10 mouse cellular contexts compared by ENCODE assay signal in genomic region chrX:53046911-53047310, GRCm38 (mm10).
"Had no signal": no experiment of that assay in that cellular context is flagged by ENCODE, and none has a peak within 500 bp of the region (broad histone marks: within the 10 kb centered on the region; RNA-seq: fewer than 3 reads in every experiment).

No protein-coding gene starts in this region.

- H3K27me3 ChIP-seq: limb, embryonic 12.5 days; liver, embryonic 15.5 days; midbrain, embryonic 13.5 days had no signal

- H3K4me2 ChIP-seq: limb, embryonic 12.5 days; liver, embryonic 15.5 days; midbrain, embryonic 13.5 days had no signal

- ATAC-seq: intestine, postnatal 0 days; midbrain, embryonic 13.5 days had no signal

- H3K9ac ChIP-seq: limb, embryonic 12.5 days; liver, embryonic 15.5 days; midbrain, embryonic 13.5 days had no signal

- DNase-seq: kidney, adult 8-10 months; kidney, postnatal 4 days; liver; right cerebral cortex, postnatal 14 days; thymus, postnatal 4 days had no signal

- H3K27ac ChIP-seq: layer of hippocampus, adult 2 months; limb, embryonic 12.5 days; liver, embryonic 15.5 days; midbrain, embryonic 13.5 days had no signal

- H3K36me3 ChIP-seq: limb, embryonic 12.5 days; liver, embryonic 15.5 days; midbrain, embryonic 13.5 days had no signal

- H3K4me3 ChIP-seq: layer of hippocampus, adult 2 months; limb, embryonic 12.5 days; liver, embryonic 15.5 days; midbrain, embryonic 13.5 days had no signal

- H3K9me3 ChIP-seq: limb, embryonic 12.5 days; liver, embryonic 15.5 days; midbrain, embryonic 13.5 days had no signal

- H3K4me1 ChIP-seq: liver, embryonic 15.5 days; midbrain, embryonic 13.5 days had no signal
